Mouse (Mus musculus): ENCODE measurements at regions not wholly inside any gene's neighbourhood (a gene's known extent, or its start where the extent isn't known, plus 50 kb on each side); places are given as distances from the start of the nearest gene placed in this dataset.
"Not testable (repeated sequence)": the region's sequence is repeated elsewhere in the genome, so short reads cannot be mapped to it uniquely, and the experiment has no call there.

DNA sequence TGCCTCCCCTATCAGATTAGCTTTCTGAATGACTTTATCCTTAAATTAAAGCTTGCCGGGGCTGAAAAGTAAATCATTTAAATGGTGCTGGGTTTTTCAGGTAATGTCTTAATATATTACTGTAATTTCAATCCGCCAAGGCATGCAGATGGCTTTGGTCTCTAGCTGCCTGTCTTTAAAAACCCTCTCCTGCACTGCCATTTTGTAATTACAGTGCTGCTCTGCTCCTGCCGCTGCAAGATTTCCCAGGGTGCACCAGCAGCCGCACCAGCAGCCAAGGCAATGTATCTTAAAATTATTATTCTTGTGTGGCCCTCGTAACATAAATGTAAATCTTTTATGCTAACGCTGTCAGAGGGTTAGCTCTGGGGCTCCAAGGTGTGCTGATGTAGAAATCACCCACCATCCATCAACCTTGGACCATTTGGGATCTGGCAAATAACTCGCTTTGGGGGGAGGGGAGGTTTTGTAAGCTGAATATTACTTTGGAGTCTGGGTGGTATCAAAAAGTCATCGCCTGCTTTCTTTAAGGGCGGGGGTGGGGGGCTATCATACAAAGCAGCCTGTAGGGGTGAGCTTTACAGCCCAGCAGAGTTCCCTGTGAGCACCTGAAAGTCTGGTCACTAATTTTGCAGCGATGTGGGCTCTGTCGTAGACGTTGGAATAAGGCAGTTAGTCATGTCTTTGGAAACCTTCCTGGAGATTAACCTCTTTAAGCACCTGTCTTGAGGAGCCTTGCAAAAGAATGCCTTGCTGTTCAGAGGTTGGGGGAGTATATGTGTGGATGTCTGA, 226.0 kb downstream of the Tmem114 start:
- Histone ChIP-seq H3K27me3 (replicated peaks; ENCODE audit: control insufficient read depth, insufficient read depth, low read length) (no peaks in the 10 kb centered on the region), H3K36me3 (ENCODE audit: control insufficient read depth, insufficient read depth, low read length) (no peaks in the 10 kb centered on the region), H3K9ac (ENCODE audit: low read depth, low read length) (no peak overlapping the region), H3K9me3 (ENCODE audit: control insufficient read depth, low read length) (no peaks in the 10 kb centered on the region), H3K27ac (replicated peaks; ENCODE audit: low read depth, low read length) (no peak overlapping the region), H3K4me3 (ENCODE audit: low read depth, low read length) (no peak overlapping the region), H3K4me1 (ENCODE audit: control insufficient read depth, insufficient read depth, low read length) (no peaks in the 10 kb centered on the region), H3K4me2 (ENCODE audit: low read depth, low read length) (no peak overlapping the region)
- WGBS: 76% methylated on average over 12 of the region's 12 CpGs
- DNase-seq (ENCODE audit: low spot score) (no peak), ATAC-seq (ENCODE audit: low read depth) (no peak)

DNA sequence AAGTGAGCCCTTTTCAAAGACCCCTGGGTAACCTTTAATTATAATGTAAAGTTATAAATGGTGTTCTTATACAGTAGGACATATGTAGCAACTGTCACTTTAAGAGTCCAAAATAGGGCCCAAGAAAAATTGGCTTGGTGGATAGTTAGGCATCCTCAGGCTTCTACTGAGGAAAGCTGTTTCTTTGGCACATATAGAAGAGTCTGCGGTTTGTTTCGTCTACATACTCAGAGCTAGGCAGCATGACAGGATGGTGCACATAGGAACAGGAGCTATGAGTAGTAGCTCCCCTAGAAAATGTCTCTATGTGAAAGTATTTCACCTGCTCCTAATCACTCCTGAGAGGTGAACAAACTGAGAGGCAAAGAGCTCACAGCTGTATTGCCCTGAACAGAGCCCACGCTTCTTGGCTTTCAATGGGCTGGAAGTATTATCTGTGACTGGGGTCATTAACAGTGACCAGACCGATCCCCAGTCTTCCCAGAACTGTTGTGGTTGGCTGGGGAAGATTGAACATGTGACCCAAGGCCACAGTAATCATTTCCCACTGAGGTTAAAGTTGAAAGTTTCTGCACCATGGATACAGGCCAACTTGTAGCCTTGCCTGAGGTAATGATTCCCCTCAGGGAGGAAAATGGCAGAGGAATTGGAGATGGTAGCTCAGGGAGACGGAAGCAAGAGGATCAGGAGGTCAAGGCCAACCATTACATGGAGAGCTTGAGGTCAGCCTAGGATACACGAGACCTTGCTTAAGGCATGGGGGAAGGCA, 235.3 kb downstream of the Tmem114 start:
- DNase-seq (ENCODE audit: low spot score) (no peak), ATAC-seq (ENCODE audit: low read depth) (no peak)
- H3K4me3 ChIP-seq (ENCODE audit: low read depth, low read length): no peak overlapping the region
- WGBS: 61% methylated on average over 6 of the region's 6 CpGs
- H3K27me3 ChIP-seq (replicated peaks; ENCODE audit: control insufficient read depth, insufficient read depth, low read length): no peaks in the 10 kb centered on the region
- H3K9ac ChIP-seq (ENCODE audit: low read depth, low read length): no peak overlapping the region
- H3K9me3 ChIP-seq (ENCODE audit: control insufficient read depth, low read length): no peaks in the 10 kb centered on the region
- H3K27ac ChIP-seq (replicated peaks; ENCODE audit: low read depth, low read length): no peak overlapping the region
- H3K36me3 ChIP-seq (ENCODE audit: control insufficient read depth, insufficient read depth, low read length): no peaks in the 10 kb centered on the region
- no peak overlapping the region for H3K4me2 ChIP-seq (ENCODE audit: low read depth, low read length)
- no peaks in the 10 kb centered on the region for H3K4me1 ChIP-seq (ENCODE audit: control insufficient read depth, insufficient read depth, low read length)

DNA sequence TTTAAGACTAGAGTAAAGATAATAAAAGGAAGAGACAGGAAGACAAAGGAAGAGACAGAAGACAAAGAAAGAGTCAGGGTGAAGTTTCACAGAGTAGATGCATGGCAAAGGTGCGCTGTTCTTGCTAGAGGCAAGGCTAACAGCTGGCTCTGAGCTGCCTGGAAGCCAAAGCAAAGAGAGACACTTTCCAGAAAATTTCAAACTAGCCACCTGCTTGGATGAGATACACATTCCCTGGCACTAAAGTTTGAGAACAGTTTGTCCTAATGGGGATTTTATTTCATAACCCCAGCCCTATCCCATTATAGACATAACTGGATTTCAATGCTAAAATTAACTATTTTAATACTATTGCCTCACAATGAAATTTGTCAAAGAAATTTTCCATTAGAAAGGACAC, 235.9 kb downstream of the Tmem114 start:
- no peak overlapping the region for H3K4me2 ChIP-seq (ENCODE audit: low read depth, low read length)
- H3K4me3 ChIP-seq (ENCODE audit: low read depth, low read length): no peak overlapping the region
- H3K27ac ChIP-seq (replicated peaks; ENCODE audit: low read depth, low read length): no peak overlapping the region
- no peaks in the 10 kb centered on the region for H3K4me1 ChIP-seq (ENCODE audit: control insufficient read depth, insufficient read depth, low read length)
- WGBS: 71% methylated on average over 1 of the region's 1 CpGs
- H3K9ac ChIP-seq (ENCODE audit: low read depth, low read length): no peak overlapping the region
- H3K36me3 ChIP-seq (ENCODE audit: control insufficient read depth, insufficient read depth, low read length): no peaks in the 10 kb centered on the region
- ATAC-seq (ENCODE audit: low read depth): no peak
- H3K27me3 ChIP-seq (replicated peaks; ENCODE audit: control insufficient read depth, insufficient read depth, low read length): no peaks in the 10 kb centered on the region
- no peak for DNase-seq (ENCODE audit: low spot score)
- H3K9me3 ChIP-seq (ENCODE audit: control insufficient read depth, low read length): no peaks in the 10 kb centered on the region

DNA sequence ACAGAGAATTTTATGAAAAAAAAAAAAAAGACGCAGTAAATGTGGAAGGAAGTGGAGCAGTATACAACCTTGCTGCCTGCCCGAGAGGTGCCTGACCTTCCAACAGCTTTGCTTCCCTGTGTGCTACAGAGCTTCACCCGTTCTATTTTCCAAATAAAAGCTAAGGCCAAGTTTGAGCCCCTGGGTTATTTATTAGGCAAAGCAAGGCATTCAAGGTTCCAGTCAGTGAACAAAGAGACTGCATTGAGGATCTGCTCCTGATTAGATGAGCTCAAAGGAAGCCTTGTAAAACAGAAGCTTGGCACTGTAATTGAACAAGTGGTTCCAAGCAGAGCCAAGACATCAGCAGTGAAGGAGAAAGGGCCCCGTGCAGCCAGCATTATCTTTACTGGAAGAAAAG, 236.4 kb downstream of the Tmem114 start:
- Histone ChIP-seq H3K4me1 (ENCODE audit: control insufficient read depth, insufficient read depth, low read length) (no peaks in the 10 kb centered on the region), H3K27me3 (replicated peaks; ENCODE audit: control insufficient read depth, insufficient read depth, low read length) (no peaks in the 10 kb centered on the region), H3K4me2 (ENCODE audit: low read depth, low read length) (no peak overlapping the region), H3K4me3 (ENCODE audit: low read depth, low read length) (no peak overlapping the region), H3K9ac (ENCODE audit: low read depth, low read length) (no peak overlapping the region), H3K27ac (replicated peaks; ENCODE audit: low read depth, low read length) (no peak overlapping the region), H3K9me3 (ENCODE audit: control insufficient read depth, low read length) (no peaks in the 10 kb centered on the region), H3K36me3 (ENCODE audit: control insufficient read depth, insufficient read depth, low read length) (no peaks in the 10 kb centered on the region)
- WGBS: 55% methylated on average over 4 of the region's 4 CpGs
- ATAC-seq (ENCODE audit: low read depth): no peak
- DNase-seq (ENCODE audit: low spot score): no peak

DNA sequence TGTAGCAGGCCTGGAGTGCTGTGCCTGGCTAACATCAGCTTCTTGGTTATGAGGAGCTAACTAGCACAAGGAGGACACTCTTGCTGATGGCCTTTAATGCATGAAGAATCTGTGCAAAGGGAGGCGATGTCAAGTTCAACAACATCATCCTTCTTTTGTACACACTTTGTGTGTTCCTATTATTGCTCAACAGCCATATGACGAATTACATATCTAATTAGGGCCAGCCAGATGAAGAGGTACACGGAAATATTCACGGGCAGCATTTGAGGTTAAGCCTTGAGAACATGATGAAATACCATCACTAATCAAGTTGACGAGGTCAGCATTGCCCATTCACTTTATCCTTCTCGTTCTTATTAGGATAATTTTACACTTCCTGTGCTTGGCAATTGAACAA, 240.2 kb downstream of the Tmem114 start:
- H3K4me1 ChIP-seq (ENCODE audit: control insufficient read depth, insufficient read depth, low read length): no peaks in the 10 kb centered on the region
- H3K9ac ChIP-seq (ENCODE audit: low read depth, low read length): no peak overlapping the region
- no peaks in the 10 kb centered on the region for H3K9me3 ChIP-seq (ENCODE audit: control insufficient read depth, low read length)
- DNase-seq (ENCODE audit: low spot score) (no peak), ATAC-seq (ENCODE audit: low read depth) (no peak)
- no peak overlapping the region for H3K27ac ChIP-seq (replicated peaks; ENCODE audit: low read depth, low read length)
- no peak overlapping the region for H3K4me3 ChIP-seq (ENCODE audit: low read depth, low read length)
- no peaks in the 10 kb centered on the region for H3K27me3 ChIP-seq (replicated peaks; ENCODE audit: control insufficient read depth, insufficient read depth, low read length)
- no peak overlapping the region for H3K4me2 ChIP-seq (ENCODE audit: low read depth, low read length)
- 65% methylated on average over 6 of the region's 6 CpGs for whole genome bisulfite sequencing
- no peaks in the 10 kb centered on the region for H3K36me3 ChIP-seq (ENCODE audit: control insufficient read depth, insufficient read depth, low read length)

DNA sequence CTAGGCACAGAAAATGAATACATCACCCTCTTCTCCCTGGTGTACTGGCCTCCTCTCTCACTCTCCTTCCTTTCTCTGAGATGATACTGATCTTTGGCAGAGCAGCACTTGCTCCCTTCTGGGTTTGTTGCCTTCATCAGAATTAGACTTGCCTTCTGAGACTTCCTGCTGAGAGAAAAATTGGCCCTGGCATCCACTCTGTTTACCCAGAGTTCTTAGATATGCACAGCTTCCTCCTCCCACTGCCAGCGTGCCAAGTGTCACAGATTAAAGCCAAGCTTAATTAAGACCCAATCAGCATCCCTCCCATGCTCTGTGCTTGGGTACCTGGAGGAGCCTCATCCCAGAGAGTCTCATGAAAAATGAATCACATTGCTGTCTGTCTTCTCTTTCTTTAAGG, 246.0 kb downstream of the Tmem114 start:
- H3K36me3 ChIP-seq (ENCODE audit: control insufficient read depth, insufficient read depth, low read length): no peaks in the 10 kb centered on the region
- H3K4me2 ChIP-seq (ENCODE audit: low read depth, low read length): no peak overlapping the region
- no peaks in the 10 kb centered on the region; the same call in 1 of the 2 replicates for H3K27me3 ChIP-seq (replicated peaks; ENCODE audit: control insufficient read depth, insufficient read depth, low read length)
- no peak for DNase-seq (ENCODE audit: low spot score)
- 45% methylated on average over 1 of the region's 1 CpGs for WGBS
- no peaks in the 10 kb centered on the region for H3K4me1 ChIP-seq (ENCODE audit: control insufficient read depth, insufficient read depth, low read length)
- no peak overlapping the region for H3K9ac ChIP-seq (ENCODE audit: low read depth, low read length)
- H3K9me3 ChIP-seq (ENCODE audit: control insufficient read depth, low read length): no peaks in the 10 kb centered on the region
- H3K27ac ChIP-seq (replicated peaks; ENCODE audit: low read depth, low read length): no peak overlapping the region
- H3K4me3 ChIP-seq (ENCODE audit: low read depth, low read length): no peak overlapping the region
- ATAC-seq (ENCODE audit: low read depth): no peak

DNA sequence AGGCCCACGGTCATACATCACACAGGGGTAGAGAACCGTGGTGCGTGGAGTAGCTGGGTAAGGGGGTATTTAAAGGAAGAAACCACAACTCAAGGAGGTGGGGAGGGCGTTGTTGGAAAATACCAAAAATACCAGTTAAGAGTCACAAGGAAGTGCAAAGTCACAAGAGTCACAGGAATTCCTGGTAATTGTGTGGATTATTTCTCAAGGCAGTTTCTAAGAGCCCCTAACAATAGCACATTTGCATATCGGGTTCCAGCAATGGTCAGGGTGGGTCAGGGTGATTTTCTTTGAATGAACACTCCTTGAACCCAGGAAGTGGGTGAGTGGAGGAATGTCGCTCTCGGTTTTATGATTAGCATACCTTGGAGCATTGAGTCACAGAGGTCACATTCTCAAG, 247.7 kb downstream of the Tmem114 start:
- 85% methylated on average over 7 of the region's 7 CpGs for WGBS

DNA sequence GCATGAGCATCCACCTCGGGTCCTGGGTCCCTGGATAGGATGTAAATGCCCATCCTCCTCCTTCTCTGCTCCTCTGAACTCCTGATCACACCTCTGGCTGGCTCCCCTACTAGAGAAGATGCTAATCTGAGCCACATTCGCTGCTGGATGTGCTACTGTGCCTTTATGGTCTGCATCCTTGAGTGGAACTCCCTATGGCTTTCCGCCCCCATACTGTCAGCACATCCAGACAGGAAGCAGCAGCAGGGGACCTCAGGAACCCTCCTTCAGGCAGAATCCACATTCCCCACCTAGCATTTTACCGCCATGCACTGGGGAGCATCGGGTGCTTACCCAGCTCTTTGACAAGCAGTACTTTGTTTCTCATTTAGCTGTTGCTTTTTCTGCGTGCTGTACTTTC, 248.8 kb downstream of the Tmem114 start:
- no peak for ATAC-seq (ENCODE audit: low read depth)
- WGBS: 53% methylated on average over 6 of the region's 6 CpGs
- Histone ChIP-seq H3K4me1 (ENCODE audit: control insufficient read depth, insufficient read depth, low read length) (no peaks in the 10 kb centered on the region), H3K27me3 (replicated peaks; ENCODE audit: control insufficient read depth, insufficient read depth, low read length) (no peaks in the 10 kb centered on the region; the same call in 1 of the 2 replicates), H3K4me3 (ENCODE audit: low read depth, low read length) (no peak overlapping the region), H3K9me3 (ENCODE audit: control insufficient read depth, low read length) (no peaks in the 10 kb centered on the region), H3K4me2 (ENCODE audit: low read depth, low read length) (no peak overlapping the region), H3K36me3 (ENCODE audit: control insufficient read depth, insufficient read depth, low read length) (no peaks in the 10 kb centered on the region), H3K9ac (ENCODE audit: low read depth, low read length) (no peak overlapping the region), H3K27ac (replicated peaks; ENCODE audit: low read depth, low read length) (no peak overlapping the region)
- no peak for DNase-seq (ENCODE audit: low spot score)

More for the DNA sequence above, 247.7 kb downstream of the Tmem114 start:
- H3K4me2 ChIP-seq (ENCODE audit: low read depth, low read length); H3K4me3 ChIP-seq (ENCODE audit: low read depth, low read length); H3K27ac ChIP-seq (replicated peaks; ENCODE audit: low read depth, low read length); DNase-seq (ENCODE audit: low spot score); ATAC-seq (ENCODE audit: low read depth); H3K36me3 ChIP-seq (ENCODE audit: control insufficient read depth, insufficient read depth, low read length); H3K4me1 ChIP-seq (ENCODE audit: control insufficient read depth, insufficient read depth, low read length); H3K9me3 ChIP-seq (ENCODE audit: control insufficient read depth, low read length); H3K27me3 ChIP-seq (replicated peaks; ENCODE audit: control insufficient read depth, insufficient read depth, low read length); H3K9ac ChIP-seq (ENCODE audit: low read depth, low read length): not testable (repeated sequence)
